9 mouse cellular contexts compared by ENCODE assay signal in genomic region chr12:31967536-31967935, GRCm38 (mm10). TPM values are rescaled to one million over a fixed set of nuclear protein-coding genes. Genes with fewer than 3 reads are reported as not detected.
DNase-seq lines count a peak whose midpoint lies in the region; ATAC-seq and TF ChIP-seq lines count a peak whose summit lies in the region.
"Had no signal": no experiment of that assay in that cellular context is flagged by ENCODE, and none has a peak within 500 bp of the region (broad histone marks: within the 10 kb centered on the region; RNA-seq: fewer than 3 reads in every experiment).

No protein-coding gene starts in this region.

- ATAC-seq in forebrain, embryonic 11.5 days (replicated peaks; ENCODE audit: low FRiP score) = peak; percentile 49; the same call in 1 of the 2 replicates
- peak; percentile 46 for ATAC-seq in forebrain, embryonic 16.5 days
- ATAC-seq in kidney, postnatal 0 days (replicated peaks; ENCODE audit: low FRiP score, low read depth) = peak; percentile 61; the same call in 1 of the 2 replicates
- ATAC-seq in midbrain, embryonic 16.5 days = peak; percentile 75

- H3K27me3 ChIP-seq in forebrain, embryonic 11.5 days (ENCODE audit: control insufficient read depth, insufficient read depth, low read length) = no peaks in the 10 kb centered on the region
- H3K27me3 ChIP-seq in forebrain, embryonic 10.5 days (ENCODE audit: poor library complexity, severe bottlenecking) = no peaks in the 10 kb centered on the region
- H3K27me3 ChIP-seq in forebrain, embryonic 16.5 days (replicated peaks; ENCODE audit: control insufficient read depth, insufficient read depth, low read length) = no peaks in the 10 kb centered on the region
- no peaks in the 10 kb centered on the region for H3K27me3 ChIP-seq in kidney, postnatal 0 days (ENCODE audit: insufficient read depth, low read length)
- no peaks in the 10 kb centered on the region for H3K27me3 ChIP-seq in midbrain, embryonic 16.5 days (ENCODE audit: control insufficient read depth, insufficient read depth, low read depth, low read length)
- H3K27me3 ChIP-seq: stomach, embryonic 15.5 days had no signal

- H3K4me1 ChIP-seq in forebrain, embryonic 11.5 days (replicated peaks; ENCODE audit: control insufficient read depth, insufficient read depth, low read length) = no peaks in the 10 kb centered on the region
- no peaks in the 10 kb centered on the region for H3K4me1 ChIP-seq in forebrain, embryonic 10.5 days
- H3K4me1 ChIP-seq in forebrain, embryonic 16.5 days (replicated peaks; ENCODE audit: control insufficient read depth, insufficient read depth, low read length) = peaks cover 3% of the 10 kb centered on the region; the same call in 1 of the 2 replicates
- no peaks in the 10 kb centered on the region for H3K4me1 ChIP-seq in kidney, postnatal 0 days (replicated peaks; ENCODE audit: insufficient read depth, low read length)
- H3K4me1 ChIP-seq in midbrain, embryonic 16.5 days (ENCODE audit: control insufficient read depth, insufficient read depth, low read length) = no peaks in the 10 kb centered on the region
- H3K4me1 ChIP-seq: stomach, embryonic 15.5 days had no signal

- H3K4me3 ChIP-seq in forebrain, embryonic 11.5 days (ENCODE audit: low read depth, low read length) = no peak overlapping the region
- no peak overlapping the region for H3K4me3 ChIP-seq in forebrain, embryonic 10.5 days
- no peak overlapping the region for H3K4me3 ChIP-seq in forebrain, embryonic 16.5 days (replicated peaks; ENCODE audit: low read length)
- no peak overlapping the region for H3K4me3 ChIP-seq in kidney, postnatal 0 days (replicated peaks; ENCODE audit: low read depth, low read length)
- no peak overlapping the region for H3K4me3 ChIP-seq in midbrain, embryonic 16.5 days (ENCODE audit: low read depth, low read length)
- H3K4me3 ChIP-seq: stomach, embryonic 15.5 days had no signal

- H3K36me3 ChIP-seq in forebrain, embryonic 11.5 days (ENCODE audit: control insufficient read depth, insufficient read depth, low read length) = no peaks in the 10 kb centered on the region
- peaks cover 4% of the 10 kb centered on the region for H3K36me3 ChIP-seq in forebrain, embryonic 10.5 days (replicated peaks)
- H3K36me3 ChIP-seq in forebrain, embryonic 16.5 days (ENCODE audit: control insufficient read depth, insufficient read depth) = no peaks in the 10 kb centered on the region
- no peaks in the 10 kb centered on the region for H3K36me3 ChIP-seq in kidney, postnatal 0 days (ENCODE audit: insufficient read depth, low read length)
- peaks cover 11% of the 10 kb centered on the region for H3K36me3 ChIP-seq in midbrain, embryonic 16.5 days (ENCODE audit: control insufficient read depth, insufficient read depth, low read length)
- H3K36me3 ChIP-seq: stomach, embryonic 15.5 days had no signal

- WGBS in forebrain, embryonic 11.5 days = 15% methylated on average over 2 of the region's 2 CpGs
- 10% methylated on average over 2 of the region's 2 CpGs for WGBS in forebrain, embryonic 10.5 days
- 2% methylated on average over 2 of the region's 2 CpGs for WGBS in forebrain, embryonic 16.5 days
- 4% methylated on average over 2 of the region's 2 CpGs for WGBS in kidney, postnatal 0 days
- 1% methylated on average over 2 of the region's 2 CpGs for WGBS in midbrain, embryonic 16.5 days

- peak; percentile 98 for TF ChIP-seq CTCF in kidney, postnatal 0 days (IDR thresholded peaks at IDR 0.05; ENCODE audit: low read depth)

- no peak for DNase-seq in forebrain, embryonic 11.5 days (ENCODE audit: low spot score)
- no peak for DNase-seq in forebrain, embryonic 10.5 days (ENCODE audit: extremely low spot score, low spot score)
- peak; percentile 71 for DNase-seq in A20 (ENCODE audit: low read depth, low spot score)
- peak; percentile 70 for DNase-seq in c-Kit-positive CD71-negative TER-119-negative erythroid progenitor cells, embryonic 14.5 days (ENCODE audit: low read depth)
- DNase-seq in kidney, postnatal 0 days (ENCODE audit: low spot score) = peak; percentile 86
- no peak for DNase-seq in gastrocnemius, postnatal 10 days

- H3K4me2 ChIP-seq in forebrain, embryonic 11.5 days (ENCODE audit: low read depth, low read length, severe bottlenecking) = no peak overlapping the region
- H3K4me2 ChIP-seq in forebrain, embryonic 16.5 days (ENCODE audit: low read length) = no peak overlapping the region
- H3K4me2 ChIP-seq in kidney, postnatal 0 days (ENCODE audit: low read length) = no peak overlapping the region
- no peak overlapping the region for H3K4me2 ChIP-seq in midbrain, embryonic 16.5 days (ENCODE audit: low read length)
- H3K4me2 ChIP-seq: stomach, embryonic 15.5 days had no signal

- H3K27ac ChIP-seq in forebrain, embryonic 11.5 days (ENCODE audit: low read depth, low read length) = no peak overlapping the region
- no peak overlapping the region for H3K27ac ChIP-seq in forebrain, embryonic 10.5 days
- no peak overlapping the region for H3K27ac ChIP-seq in forebrain, embryonic 16.5 days (ENCODE audit: low read length)
- no peak overlapping the region for H3K27ac ChIP-seq in kidney, postnatal 0 days
- no peak overlapping the region for H3K27ac ChIP-seq in midbrain, embryonic 16.5 days (ENCODE audit: low read length)
- H3K27ac ChIP-seq: stomach, embryonic 15.5 days had no signal

- no peaks in the 10 kb centered on the region for H3K9me3 ChIP-seq in forebrain, embryonic 11.5 days (ENCODE audit: control insufficient read depth, low read length)
- H3K9me3 ChIP-seq in forebrain, embryonic 10.5 days = no peaks in the 10 kb centered on the region
- H3K9me3 ChIP-seq in forebrain, embryonic 16.5 days (ENCODE audit: control insufficient read depth, low read length) = no peaks in the 10 kb centered on the region
- no peaks in the 10 kb centered on the region for H3K9me3 ChIP-seq in kidney, postnatal 0 days (replicated peaks; ENCODE audit: low read length)
- no peaks in the 10 kb centered on the region for H3K9me3 ChIP-seq in midbrain, embryonic 16.5 days (replicated peaks; ENCODE audit: control insufficient read depth, low read length, poor library complexity, severe bottlenecking)
- H3K9me3 ChIP-seq: stomach, embryonic 15.5 days had no signal

- H3K9ac ChIP-seq in forebrain, embryonic 11.5 days (ENCODE audit: low read length) = no peak overlapping the region
- no peak overlapping the region for H3K9ac ChIP-seq in forebrain, embryonic 16.5 days (replicated peaks; ENCODE audit: low read depth, low read length)
- H3K9ac ChIP-seq in kidney, postnatal 0 days (ENCODE audit: low read depth, low read length) = no peak overlapping the region
- H3K9ac ChIP-seq in midbrain, embryonic 16.5 days (ENCODE audit: low read depth, low read length) = no peak overlapping the region
- H3K9ac ChIP-seq: stomach, embryonic 15.5 days had no signal

RNA-seq across cellular contexts. Expression of gene Hbp1, which starts 17.2 kb away (rescaled TPM):
- polyA plus RNA-seq in forebrain, embryonic 11.5 days (2014; fragmentation: Nextera tagmentation; extraction: Ambion mirVana) = 80.8 and 87.1 TPM in 2 replicates
- polyA plus RNA-seq in forebrain, embryonic 10.5 days (2016; fragmentation: Nextera tagmentation; extraction: Ambion mirVana) = 69.6 and 70.4 TPM in 2 replicates
- 83.3 and 96.3 TPM in 2 replicates for polyA plus RNA-seq in forebrain, embryonic 16.5 days (2015; fragmentation: Nextera tagmentation; extraction: Ambion mirVana)
- polyA plus RNA-seq in kidney, postnatal 0 days (2015; fragmentation: Nextera tagmentation; extraction: Ambion mirVana) = 119 and 122 TPM in 2 replicates
- polyA plus RNA-seq in midbrain, embryonic 16.5 days (2015; fragmentation: Nextera tagmentation; extraction: Ambion mirVana) = 39.8 and 43.2 TPM in 2 replicates
- 10 to 100 TPM; 59.2 to 63.1 TPM for total RNA-seq in gastrocnemius, postnatal 10 days (2021)

Comparison
In these comparisons a context has a peak if more than half of its experiments do, and no peak if none do; other contexts are left out.
1. DNase-seq: peak in A20 (single experiment), c-Kit-positive CD71-negative TER-119-negative erythroid progenitor cells, embryonic 14.5 days (single experiment) and kidney, postnatal 0 days (single experiment); none in forebrain, embryonic 11.5 days (single experiment), forebrain, embryonic 10.5 days (single experiment) and gastrocnemius, postnatal 10 days (single experiment).
2. Peak in every context shown above with its lines, with median percentiles within 50 percentile points of each other: ATAC-seq.